Mouse (Mus musculus): Measurements from ENCODE around the gene Fabp1.

Gene Fabp1

GRCm38 (mm10) chr6:71199612-71200011 lies at the start of gene Fabp1:
TSS of gene Fabp1 (plus strand) at chr6:71199827.
- DNase-seq = no peak

DNA sequence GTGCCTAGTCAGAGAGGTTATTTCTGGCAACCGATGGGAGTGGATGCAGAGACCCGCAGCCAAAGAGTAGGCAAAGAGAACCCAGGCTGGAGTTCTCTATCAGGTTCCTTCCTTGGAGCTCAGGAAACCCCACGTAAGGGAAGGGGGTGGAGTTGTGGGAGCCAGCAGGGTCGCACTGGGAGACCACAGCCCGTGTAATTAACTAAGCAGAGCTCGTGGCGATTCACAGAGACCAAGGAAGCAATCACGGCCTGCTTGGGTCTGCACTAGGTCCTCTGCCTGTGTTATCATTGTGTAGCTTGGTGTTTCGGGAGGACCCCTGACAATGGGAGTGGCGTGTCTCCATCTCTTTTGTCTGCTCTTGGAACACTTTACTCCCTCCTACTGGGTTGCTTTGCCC lies 48.5 kb upstream of the Fabp1 start:
- DNase-seq = no peak

DNA sequence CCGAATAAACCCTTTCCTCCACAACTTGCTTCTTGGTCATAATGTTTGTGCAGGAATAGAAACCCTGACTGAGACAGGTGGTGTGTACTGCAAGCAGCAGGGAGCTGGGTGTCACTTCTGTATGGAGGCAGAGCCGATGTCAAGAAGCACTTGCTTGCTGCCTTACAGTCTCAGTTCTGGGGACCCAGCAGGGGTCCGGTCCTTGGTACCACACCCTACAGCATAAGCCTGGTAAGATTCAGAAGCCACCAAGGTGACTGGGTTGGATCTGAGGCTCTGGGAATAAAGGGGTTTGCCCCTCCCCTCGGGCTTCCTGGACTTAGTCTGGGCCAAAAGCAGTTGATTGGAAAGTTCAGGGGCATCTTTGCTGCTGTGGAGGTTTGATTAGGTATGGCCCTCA lies 46.1 kb upstream of the Fabp1 start:
- no peak for DNase-seq

- no peak for DNase-seq
Measured at GRCm38 (mm10) chr6:71154861-71155260, 44.8 kb upstream of the Fabp1 start.

- no peak for DNase-seq
Measured at GRCm38 (mm10) chr6:71156674-71157326, 42.8 kb upstream of the Fabp1 start.

DNA sequence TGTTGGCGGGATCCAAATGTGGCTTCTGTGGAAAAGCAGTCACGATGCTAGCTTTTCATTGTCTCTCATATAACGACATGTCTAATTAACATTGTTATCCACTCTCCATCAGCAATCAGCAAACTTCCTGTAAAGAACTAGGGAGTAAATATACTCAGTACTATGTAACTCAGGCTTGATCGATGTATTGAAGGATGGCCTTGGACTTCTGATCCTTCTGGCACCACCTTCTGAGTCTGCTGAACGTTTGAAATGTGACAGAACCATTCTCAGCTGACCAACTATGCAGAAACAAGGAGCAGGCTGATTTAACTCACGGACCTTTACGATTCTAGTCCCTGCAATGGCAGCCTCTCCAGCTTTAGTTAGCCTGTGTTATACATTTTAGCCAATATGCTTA lies 38.3 kb upstream of the Fabp1 start:
- DNase-seq = no peak

DNA sequence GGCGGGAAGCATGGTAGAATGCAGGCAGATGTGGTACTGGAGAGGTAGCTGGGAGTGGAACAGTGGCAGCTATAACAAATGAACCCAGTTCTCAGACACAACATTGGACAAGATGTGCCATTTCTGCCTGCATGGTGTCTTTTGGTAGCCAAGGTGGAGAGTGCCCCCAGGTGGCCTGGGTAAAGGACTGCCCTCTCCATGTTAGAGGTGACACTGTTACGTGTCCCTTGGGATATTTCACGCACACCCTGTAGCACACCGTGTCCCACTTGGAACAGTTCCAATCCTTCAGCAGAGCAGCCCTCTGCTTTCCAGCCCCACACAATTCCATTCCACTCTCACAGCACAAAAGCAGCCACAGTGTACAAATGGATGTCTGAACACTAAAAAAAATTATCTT lies 37.4 kb upstream of the Fabp1 start:
- DNase-seq = no peak

DNA sequence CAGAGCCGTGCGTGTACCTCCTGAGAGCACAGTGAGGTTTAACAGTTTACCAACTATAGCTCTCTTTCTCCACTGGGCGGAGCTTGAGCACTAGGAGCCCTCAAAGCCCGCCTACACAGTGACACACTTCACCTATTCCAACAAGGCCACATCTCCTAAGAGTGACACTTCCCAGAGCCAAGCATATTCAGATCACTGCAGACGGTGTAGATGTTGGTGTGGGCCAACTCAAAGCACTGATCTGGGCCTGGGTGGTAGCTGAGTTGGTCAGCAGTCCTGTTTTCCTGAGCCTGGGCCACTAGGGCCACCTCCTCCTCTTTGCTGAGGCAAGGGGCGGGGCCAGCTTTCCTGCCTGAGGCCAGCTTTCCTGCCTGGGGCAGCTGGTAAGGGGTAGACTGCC lies 35.2 kb upstream of the Fabp1 start:
- no peak for DNase-seq

DNA sequence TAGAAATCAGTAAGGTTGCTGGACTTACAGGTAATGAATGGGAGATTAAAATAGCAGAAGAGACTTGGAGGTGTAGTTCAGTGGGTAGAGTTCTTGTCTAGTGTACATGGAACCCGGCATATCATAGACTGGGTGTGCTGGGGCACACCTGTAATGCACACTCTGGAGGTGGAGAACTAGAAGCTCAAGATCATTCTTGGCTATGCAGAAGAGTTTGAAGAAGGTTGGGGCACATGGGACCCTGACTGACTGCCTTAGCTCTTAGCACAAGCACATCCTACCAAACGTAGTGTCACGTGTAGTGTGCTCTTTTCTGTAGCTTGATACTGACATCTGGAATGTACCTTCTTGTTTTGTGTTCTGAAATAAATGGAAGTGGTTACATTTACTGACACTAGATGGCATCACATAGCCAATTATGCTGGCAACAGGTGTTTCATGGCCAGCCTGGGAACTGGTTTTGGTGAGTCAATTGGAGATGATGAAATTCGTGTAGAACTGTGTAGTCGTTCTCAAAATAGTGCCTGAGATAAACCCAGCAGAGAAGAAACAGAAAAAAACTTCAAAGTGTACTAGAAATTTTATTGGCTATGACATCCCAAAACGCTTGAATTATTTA lies 33.0 kb upstream of the Fabp1 start:
- peak; percentile 32 for DNase-seq

DNA sequence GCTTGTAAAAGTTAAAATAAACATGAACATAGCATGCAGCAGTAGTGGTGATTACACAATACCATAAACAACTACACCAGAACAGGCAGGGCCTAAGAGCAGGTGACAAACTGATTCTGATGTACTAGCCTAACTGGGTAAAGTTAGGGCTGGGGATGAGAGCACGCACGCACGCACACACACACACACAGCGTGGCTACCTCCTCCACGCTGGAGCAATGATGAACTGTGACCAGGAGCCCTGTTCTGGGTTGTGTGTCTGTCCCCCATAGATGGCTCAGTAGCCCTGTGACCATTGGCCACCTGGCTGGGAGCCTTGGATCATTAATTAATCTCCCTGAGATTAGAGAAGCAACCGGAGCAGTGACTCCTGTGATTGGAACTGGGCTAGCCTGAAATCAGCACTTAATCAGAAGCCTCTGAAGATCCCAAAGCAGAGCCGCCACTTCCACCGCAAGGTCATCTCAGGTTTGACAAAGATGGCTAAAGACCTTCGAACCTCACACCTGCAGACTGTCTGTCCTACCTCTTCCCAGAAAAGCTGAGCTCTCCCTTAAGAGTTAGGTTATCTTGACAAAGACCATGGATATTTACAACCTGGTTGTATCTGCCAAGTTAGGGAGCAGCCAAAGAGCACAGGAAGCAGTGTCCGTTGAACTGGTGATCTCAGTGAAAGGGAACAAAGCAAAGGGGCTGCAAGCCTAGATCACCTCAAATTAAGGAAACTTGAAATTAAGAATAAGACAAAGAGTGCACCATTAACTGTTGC lies 26.6 kb upstream of the Fabp1 start:
- DNase-seq = no peak

GRCm38 (mm10) chr6:71180596-71180995 lies 19.0 kb upstream of the Fabp1 start:
- no peak for DNase-seq

DNA sequence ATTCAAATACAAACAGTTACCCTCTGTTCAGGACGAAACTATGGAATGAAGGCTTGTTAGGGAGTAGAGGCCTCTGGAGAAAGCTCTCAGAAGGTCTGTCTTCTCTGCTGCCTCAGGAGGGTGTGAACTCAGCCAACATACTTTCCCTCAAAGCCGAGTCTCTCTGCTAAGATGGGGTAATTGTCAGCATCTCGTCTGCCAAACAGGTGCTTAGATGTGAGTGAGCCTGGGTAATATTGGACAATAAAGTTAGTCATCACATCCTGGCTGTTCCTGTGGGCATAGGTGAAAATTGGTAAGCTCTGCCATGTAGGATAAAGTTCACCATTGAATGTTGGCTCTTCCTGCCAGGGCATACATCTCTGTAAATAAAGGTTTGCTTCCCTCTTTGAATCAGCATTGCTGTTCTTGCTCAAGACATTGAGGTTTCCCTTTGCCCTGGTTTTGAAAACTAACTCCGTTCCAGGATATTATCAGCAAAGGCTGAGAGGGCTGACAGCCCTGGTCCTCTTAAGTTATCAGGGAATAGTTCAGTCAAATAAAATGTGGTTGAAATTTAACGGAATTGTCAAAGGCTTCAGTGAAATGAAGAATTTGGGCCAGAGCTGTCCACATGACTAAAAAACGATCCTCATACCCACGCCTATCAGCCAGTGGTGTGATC lies 14.6 kb upstream of the Fabp1 start:
- DNase-seq = no peak

- DNase-seq = no peak
Measured at GRCm38 (mm10) chr6:71189578-71189977, 10.0 kb upstream of the Fabp1 start.

DNA sequence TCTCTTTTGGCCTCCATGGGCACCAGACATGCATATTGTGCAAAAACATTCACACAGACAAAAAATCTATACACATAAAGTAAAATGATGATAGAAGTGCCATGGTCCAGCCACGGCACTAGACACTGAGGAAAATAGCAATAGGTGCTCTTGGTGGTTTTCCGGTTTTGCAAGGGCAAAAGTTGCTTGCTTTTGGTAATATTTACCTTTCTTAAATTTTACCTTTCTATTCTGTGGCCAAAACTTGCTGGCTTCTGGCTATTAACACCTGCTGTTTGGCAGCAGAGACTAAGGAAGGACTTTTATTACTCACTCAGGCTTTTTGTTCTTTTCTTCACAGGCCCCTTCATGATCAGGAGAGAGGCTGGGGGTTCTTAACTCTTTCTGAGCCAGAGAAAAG lies 9.1 kb upstream of the Fabp1 start:
- no peak for DNase-seq

DNA sequence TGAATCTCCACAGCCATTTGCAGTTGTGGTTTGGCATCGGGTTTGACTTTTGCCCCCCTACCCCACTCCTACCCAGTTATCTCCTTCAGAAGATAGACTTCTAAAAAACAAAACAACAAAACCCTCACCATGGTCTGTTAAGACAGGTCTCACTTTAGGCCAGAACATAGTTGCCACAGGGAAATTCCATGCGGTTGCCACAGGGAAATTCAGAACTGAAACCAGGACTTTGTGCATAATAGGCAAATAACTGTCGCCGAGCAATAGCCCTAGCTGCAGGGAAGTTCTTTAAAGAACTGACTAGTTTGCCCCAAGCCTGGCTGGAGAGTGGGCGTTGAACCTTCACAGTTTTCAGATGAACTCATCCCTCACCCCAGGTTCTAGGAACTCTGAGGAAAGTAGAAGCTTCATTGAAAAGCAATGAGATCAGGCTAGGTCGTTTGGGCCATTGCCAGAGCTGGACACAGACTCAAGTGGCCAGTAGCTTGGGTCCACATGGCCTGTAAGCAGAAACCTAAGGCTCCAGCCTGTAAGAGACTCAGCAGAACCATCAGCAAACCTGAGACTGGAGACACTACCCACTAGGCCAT lies 6.4 kb upstream of the Fabp1 start:
- no peak for DNase-seq

DNA sequence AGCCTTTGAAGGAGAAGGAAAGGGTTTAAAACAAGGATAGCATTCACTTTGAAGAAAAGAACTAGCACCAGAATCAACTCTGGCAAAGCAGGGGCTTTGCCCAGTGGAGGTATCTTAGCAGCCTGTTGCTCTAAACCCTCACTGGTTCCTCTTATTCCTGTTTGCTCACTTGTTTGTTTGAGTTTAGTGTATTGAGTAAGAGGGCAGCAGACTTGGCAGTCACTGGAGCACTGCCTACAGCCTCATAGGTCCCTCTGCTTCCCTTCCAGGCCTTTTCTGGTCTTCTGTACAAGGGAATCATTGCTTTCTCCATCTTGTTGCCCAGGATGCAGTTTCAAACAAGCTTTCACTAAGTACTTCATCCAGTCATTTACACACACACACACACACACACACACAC lies 3.5 kb upstream of the Fabp1 start:
- no peak for DNase-seq

- DNase-seq = no peak
Measured at GRCm38 (mm10) chr6:71197636-71198535, 1.7 kb upstream of the Fabp1 start.

GRCm38 (mm10) chr6:71201925-71202324 lies 2.3 kb downstream of the Fabp1 start:
- DNase-seq = no peak

- no peak for DNase-seq
Measured at GRCm38 (mm10) chr6:71203674-71204073, 4.0 kb downstream of the Fabp1 start.

GRCm38 (mm10) chr6:71204166-71204565 lies 4.5 kb downstream of the Fabp1 start:
- DNase-seq = no peak

GRCm38 (mm10) chr6:71208691-71209090 lies 9.1 kb downstream of the Fabp1 start:
- no peak for DNase-seq

DNA sequence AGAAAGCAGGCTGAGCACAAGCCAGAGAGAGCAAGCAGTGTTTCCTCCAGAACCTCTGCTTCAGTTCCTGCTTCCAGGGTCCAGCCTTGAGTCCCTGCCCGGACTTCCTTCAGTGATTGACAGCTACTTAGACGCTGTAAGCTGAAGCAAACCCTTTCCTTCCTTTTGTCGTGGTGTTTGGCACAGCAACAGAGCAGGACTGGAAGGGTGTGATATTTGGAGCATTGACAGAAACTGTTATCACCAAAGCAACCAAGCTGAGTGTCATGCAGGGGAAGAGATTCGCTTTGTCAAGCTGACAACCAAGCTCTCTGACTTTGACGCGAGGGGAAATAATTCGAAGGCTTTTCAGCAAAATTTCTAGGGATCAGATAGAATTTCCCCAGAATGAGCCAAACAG lies 12.3 kb downstream of the Fabp1 start:
- no peak for DNase-seq

Measured in right cerebral cortex, postnatal 14 days (tissue).